Mouse (Mus musculus) G1E (cell line): Measurements from ENCODE around the gene Pip5k1b.

Source experiments
- CTCF ChIP-seq: IDR thresholded peaks from 2 replicates; pipeline ENCODE4 v1.5.1; 2012; ENCODE audit warnings: low read depth, low read length, inconsistent platforms, mixed read lengths
- GATA1 ChIP-seq: IDR thresholded peaks from 2 replicates; pipeline ENCODE4 v1.6.1; 2012; ENCODE audit warnings: borderline replicate concordance, low read length, inconsistent platforms, mixed read lengths
- POLR2AphosphoS5 ChIP-seq: IDR thresholded peaks from 2 replicates; pipeline ENCODE4 v1.6.1; 2012; ENCODE audit warnings: low read depth, low read length, inconsistent platforms; ENCODE audit not compliant: insufficient replicate concordance
- TAL1 ChIP-seq: conservative IDR thresholded peaks from 2 replicates; pipeline ENCODE4 v1.6.1; 2012; ENCODE audit warnings: low read depth, low read length, inconsistent platforms, mixed read lengths

- TF ChIP-seq TAL1 (no peak), CTCF (no peak), GATA1 (no peak), POLR2AphosphoS5 (no peak)
Measured at GRCm38 (mm10) chr19:24548337-24548736, 7.3 kb downstream of the Pip5k1b start.
